Mouse (Mus musculus) MEL (cell line): ENCODE measurements around the gene Phgr1. TPM values are rescaled to one million over a fixed set of nuclear protein-coding genes. Genes with fewer than 3 reads are reported as not detected.

Experiments
- DNase-seq: peaks from one replicate; pipeline ENCODE4 v3.0.0; 2011; ENCODE audit warnings: low read depth, low spot score
- H3K27ac ChIP-seq: 2 replicates; pipeline ENCODE4 v1.5.1; 2012; ENCODE audit warnings: low read depth, mild to moderate bottlenecking, control low read depth, low read length, moderate library complexity; ENCODE audit not compliant: control insufficient read depth
- H3K27me3 ChIP-seq, 2 experiments: fragments of 150-350 bp in 1 of 2; sonication (generic) in 1 of 2; 2 replicates each; pipeline ENCODE4 v1.6.1; 2012; ENCODE audit warnings: low read length in 2 of 2, mild to moderate bottlenecking in 2 of 2, improper control_type of control experiment in 1 of 2, moderate library complexity in 1 of 2; ENCODE audit not compliant: insufficient read depth in 2 of 2, control insufficient read depth in 1 of 2
- H3K36me3 ChIP-seq, 2 experiments: 2 replicates each; pipeline ENCODE4 v1.6.1; 2012 to 2014; ENCODE audit warnings: low read length in 2 of 2, improper control_type of control experiment in 1 of 2, inconsistent platforms in 1 of 2, mild to moderate bottlenecking in 1 of 2; ENCODE audit not compliant: insufficient read depth in 2 of 2, control insufficient read depth in 1 of 2
- H3K4me1 ChIP-seq, 2 experiments: fragments of 150-350 bp in 1 of 2; sonication (generic) in 1 of 2; 2 replicates each; pipeline ENCODE4 v1.6.1; 2012; ENCODE audit warnings: low read length in 2 of 2, improper control_type of control experiment in 1 of 2, mild to moderate bottlenecking in 1 of 2; ENCODE audit not compliant: insufficient read depth in 2 of 2, control insufficient read depth in 1 of 2
- H3K4me3 ChIP-seq, 2 experiments: fragments of 150-350 bp in 1 of 2; sonication (generic) in 1 of 2; 2 replicates each; pipeline ENCODE4 v1.5.1; 2012; ENCODE audit warnings: low read depth in 2 of 2, low read length in 2 of 2, mild to moderate bottlenecking in 2 of 2, moderate library complexity in 2 of 2, control low read depth in 1 of 2, improper control_type of control experiment in 1 of 2; ENCODE audit not compliant: control insufficient read depth in 1 of 2, insufficient read depth in 1 of 2
- H3K79me2 ChIP-seq: 2 replicates; pipeline ENCODE4 v1.6.1; 2012; ENCODE audit warnings: mild to moderate bottlenecking, low read length, moderate library complexity; ENCODE audit not compliant: control insufficient read depth, poor library complexity, insufficient read depth
- H3K9ac ChIP-seq: 2 replicates; pipeline ENCODE4 v1.6.1; 2012; ENCODE audit warnings: low read depth, mild to moderate bottlenecking, control low read depth, low read length, moderate library complexity; ENCODE audit not compliant: control insufficient read depth, poor library complexity, severe bottlenecking
- H3K9me3 ChIP-seq: fragments of 150-350 bp; sonication (generic); replicated peaks from 2 replicates; pipeline ENCODE4 v1.6.1; 2012; ENCODE audit warnings: mild to moderate bottlenecking, low read length, improper control_type of control experiment, moderate library complexity; ENCODE audit not compliant: insufficient read depth
- BHLHE40 ChIP-seq: IDR thresholded peaks from 2 replicates; pipeline ENCODE4 v1.6.1; 2012; ENCODE audit warnings: low read depth, mild to moderate bottlenecking, inconsistent platforms, low read length, improper control_type of control experiment, borderline replicate concordance
- CHD2 ChIP-seq: IDR thresholded peaks from 2 replicates; pipeline ENCODE4 v1.6.1; 2011; ENCODE audit warnings: low read length, improper control_type of control experiment
- CTCF ChIP-seq, 3 experiments: IDR thresholded peaks in 2 of 3; conservative IDR thresholded peaks in 1 of 3; 2 replicates each; pipeline ENCODE4 v1.5.1; 2011 to 2012; ENCODE audit warnings: low read length in 3 of 3, low read depth in 2 of 3, mild to moderate bottlenecking in 2 of 3, improper control_type of control experiment in 1 of 3, inconsistent platforms in 1 of 3, mixed read lengths in 1 of 3, moderate library complexity in 1 of 3; ENCODE audit not compliant: control insufficient read depth in 1 of 3, insufficient read depth in 1 of 3, poor library complexity in 1 of 3, severe bottlenecking in 1 of 3
- E2F4 ChIP-seq: IDR thresholded peaks from 2 replicates; pipeline ENCODE4 v1.6.1; 2011; ENCODE audit warnings: low read depth, low read length, improper control_type of control experiment, borderline replicate concordance
- KAT2A ChIP-seq: conservative IDR thresholded peaks from 2 replicates; pipeline ENCODE4 v1.6.1; 2012; ENCODE audit warnings: low read depth, low read length, improper control_type of control experiment, inconsistent platforms
- MAX ChIP-seq: IDR thresholded peaks from 2 replicates; pipeline ENCODE4 v1.6.1; 2011; ENCODE audit warnings: low read length, improper control_type of control experiment
- MAZ ChIP-seq: IDR thresholded peaks from 2 replicates; pipeline ENCODE4 v1.6.1; 2012; ENCODE audit warnings: low read depth, mild to moderate bottlenecking, inconsistent platforms, low read length, improper control_type of control experiment
- MEF2A ChIP-seq: IDR thresholded peaks from 2 replicates; pipeline ENCODE4 v1.6.1; 2014; ENCODE audit warnings: low read depth, mild to moderate bottlenecking, inconsistent platforms, low read length, improper control_type of control experiment; ENCODE audit not compliant: poor library complexity, insufficient replicate concordance, severe bottlenecking; ENCODE audit errors: extremely low read depth
- MXI1 ChIP-seq: IDR thresholded peaks from 2 replicates; pipeline ENCODE4 v1.6.1; 2011; ENCODE audit warnings: mild to moderate bottlenecking, low read depth, low read length, improper control_type of control experiment
- MYC ChIP-seq: IDR thresholded peaks from 2 replicates; pipeline ENCODE4 v1.6.1; 2011; ENCODE audit warnings: low read depth, mild to moderate bottlenecking, low read length, improper control_type of control experiment, moderate library complexity
- NRF1 ChIP-seq: IDR thresholded peaks from 2 replicates; pipeline ENCODE4 v1.6.1; 2014; ENCODE audit warnings: low read depth, mild to moderate bottlenecking, inconsistent platforms, low read length, improper control_type of control experiment, moderate library complexity; ENCODE audit not compliant: poor library complexity, insufficient read depth, severe bottlenecking
- POLR2A ChIP-seq, 2 experiments: IDR thresholded peaks; 2 replicates each; pipeline ENCODE4 v1.6.1; 2011 to 2012; ENCODE audit warnings: low read length in 2 of 2, mild to moderate bottlenecking in 2 of 2, control low read depth in 1 of 2, improper control_type of control experiment in 1 of 2, low read depth in 1 of 2, moderate library complexity in 1 of 2; ENCODE audit not compliant: control insufficient read depth in 1 of 2, insufficient read depth in 1 of 2, poor library complexity in 1 of 2
- RCOR1 ChIP-seq: IDR thresholded peaks from 2 replicates; pipeline ENCODE4 v1.6.1; 2012; ENCODE audit warnings: low read depth, mild to moderate bottlenecking, inconsistent platforms, low read length, improper control_type of control experiment
- SIN3A ChIP-seq: IDR thresholded peaks from 2 replicates; pipeline ENCODE4 v1.6.1; 2012; ENCODE audit warnings: low read length, improper control_type of control experiment, inconsistent platforms
- SMC3 ChIP-seq: IDR thresholded peaks from 2 replicates; pipeline ENCODE4 v1.6.1; 2011; ENCODE audit warnings: low read depth, low read length, improper control_type of control experiment
- TBP ChIP-seq: IDR thresholded peaks from 2 replicates; pipeline ENCODE4 v1.8.0; 2011; ENCODE audit warnings: low read depth, low read length, improper control_type of control experiment
- UBTF ChIP-seq: IDR thresholded peaks from 2 replicates; pipeline ENCODE4 v1.6.1; 2012; ENCODE audit warnings: low read depth, mild to moderate bottlenecking, inconsistent platforms, low read length, improper control_type of control experiment, moderate library complexity, borderline replicate concordance; ENCODE audit not compliant: insufficient read depth
- USF1 ChIP-seq: IDR thresholded peaks from 2 replicates; pipeline ENCODE4 v1.6.1; 2014; ENCODE audit warnings: low read depth, mild to moderate bottlenecking, inconsistent platforms, low read length, improper control_type of control experiment, moderate library complexity
- ZKSCAN1 ChIP-seq: IDR thresholded peaks from 2 replicates; pipeline ENCODE4 v1.6.1; 2012; ENCODE audit warnings: low read depth, mild to moderate bottlenecking, inconsistent platforms, low read length, improper control_type of control experiment, moderate library complexity
- ZNF384 ChIP-seq: IDR thresholded peaks from 2 replicates; pipeline ENCODE4 v1.6.1; 2012; ENCODE audit warnings: low read depth, mild to moderate bottlenecking, inconsistent platforms, low read length, improper control_type of control experiment
- polyA plus RNA-seq, 2 experiments: library from polyadenylated mRNA; stranded (reverse) in 1 of 2; unstranded in 1 of 2; fragments of >175 nt in 1 of 2; fragments of >200 nt in 1 of 2; gene quantifications; 2 replicates each; pipeline versions ENCODE4 v1.2.1 to v1.2.4; 2012; ENCODE audit warnings: low replicate concordance in 2 of 2, low read depth in 1 of 2; ENCODE audit not compliant: insufficient read length in 2 of 2, insufficient read depth in 1 of 2, missing spikeins in 1 of 2
- total RNA-seq: library from RNA; depleted of rRNA; stranded (reverse); fragments of 300-350 nt; gene quantifications from 2 replicates; pipeline ENCODE4 v1.2.3, GENCODE M21; 2012

Gene Phgr1
- total and polyA plus RNA-seq, 3 experiments, result not detected

DNA sequence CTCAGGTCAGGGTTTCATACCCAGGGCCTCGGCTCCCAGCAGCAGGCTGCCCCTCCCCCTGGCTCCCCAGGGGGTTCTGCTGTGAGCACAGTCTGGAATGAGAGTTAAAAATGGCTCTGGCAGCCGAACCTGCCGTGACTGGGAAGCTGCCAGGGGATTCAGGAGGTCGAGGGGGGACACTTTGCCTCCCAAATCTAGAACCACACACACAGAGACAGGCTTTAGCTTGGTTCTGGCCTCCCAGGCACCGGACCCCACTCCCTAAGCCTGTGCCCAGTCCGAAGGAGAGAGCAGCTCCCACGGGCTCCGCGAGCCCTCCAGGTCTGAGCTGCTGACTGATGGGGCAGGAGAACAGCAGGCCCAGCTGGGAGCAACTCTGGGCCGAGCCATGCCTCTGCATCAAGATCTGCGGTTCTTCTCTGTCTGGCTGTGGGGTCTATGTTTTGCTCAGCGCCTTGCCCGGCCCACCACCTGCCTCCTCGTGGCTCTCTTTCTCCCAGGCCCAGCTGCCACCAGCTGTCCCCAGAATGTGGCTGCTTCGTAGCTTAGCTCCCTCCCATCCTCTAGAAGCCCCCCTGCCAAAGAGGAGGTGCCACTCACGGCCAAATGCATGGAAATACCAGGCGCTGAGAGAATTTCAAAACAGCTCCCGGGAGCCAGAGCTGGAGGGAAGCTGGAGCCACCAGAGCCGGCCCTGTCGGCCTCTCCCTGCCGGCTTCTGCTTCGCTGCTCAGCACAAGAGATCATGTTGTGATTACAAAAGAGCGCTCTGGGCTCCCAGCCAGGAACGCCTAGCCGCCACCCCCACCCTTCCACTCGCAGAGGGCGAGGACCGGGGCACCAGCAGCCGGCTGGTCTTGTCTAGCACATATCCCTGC, 10.4 kb upstream of the Phgr1 start, which contains the start of gene Ccdc9b (continued):
- TF ChIP-seq RCOR1 (no peak), MXI1 (peak; percentile 84), USF1 (no peak), SMC3 (peak; percentile 32; the same call in 1 of the 2 replicates), ZKSCAN1 (no peak)

- Histone ChIP-seq H3K9ac (peak overlapping the region; percentile 39; the same call in 1 of the 2 replicates), H3K27me3 (no peaks in the 10 kb centered on the region), H3K79me2 (peaks cover 3% of the 10 kb centered on the region), H3K9me3 (no peaks in the 10 kb centered on the region), H3K27ac (peak overlapping the region; percentile 60), H3K4me3 (peak overlapping the region; percentile 38 to 90), H3K36me3 (peaks cover 0 to 8% of the 10 kb centered on the region in 2 experiments; a peak in 2 of 4 replicates), H3K4me1 (peaks cover 3 to 25% of the 10 kb centered on the region in 2 experiments; a peak in 3 of 4 replicates)
- DNase-seq, result no peak
- TF ChIP-seq POLR2A (IDR thresholded peaks at IDR 0.05; ENCODE audit: control insufficient read depth in 1 of 2, insufficient read depth in 1 of 2, low read depth in 1 of 2, low read length in 2 of 2, poor library complexity in 1 of 2) (peak; percentile 4 to 48; a peak in 2 of 4 replicates), BHLHE40 (no peak)
Measured at GRCm38 (mm10) chr2:118762784-118763148, 9.8 kb upstream of the Phgr1 start.

DNA sequence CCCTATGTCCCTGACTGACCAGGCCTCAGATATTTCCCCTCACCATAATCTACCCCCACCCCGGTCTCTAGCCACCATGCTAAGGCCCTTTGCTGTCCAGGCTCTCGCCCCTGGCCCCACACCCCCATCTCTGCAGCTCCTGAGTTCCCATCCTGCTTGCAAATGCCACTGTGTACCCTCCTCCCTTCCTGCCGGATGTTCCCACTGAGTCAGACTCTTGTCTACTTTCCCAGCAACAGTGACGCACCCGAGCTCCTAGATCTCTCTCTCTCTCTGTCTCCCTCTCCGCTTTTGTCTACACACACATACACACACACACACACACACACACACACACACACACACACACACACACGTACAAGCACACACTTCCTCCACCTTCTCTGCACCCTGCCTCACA, 9.1 kb upstream of the Phgr1 start:
- H3K9me3 ChIP-seq, result no peaks in the 10 kb centered on the region
- H3K4me3 ChIP-seq, result no peak overlapping the region
- H3K27me3 ChIP-seq, result no peaks in the 10 kb centered on the region
- no peak for TF ChIP-seq NRF1
- peaks cover 3% of the 10 kb centered on the region for H3K79me2 ChIP-seq
- peaks cover 3 to 25% of the 10 kb centered on the region in 2 experiments; a peak in 3 of 4 replicates for H3K4me1 ChIP-seq
- peaks cover 0 to 8% of the 10 kb centered on the region in 2 experiments; a peak in 2 of 4 replicates for H3K36me3 ChIP-seq
- H3K9ac ChIP-seq, result no peak overlapping the region
- DNase-seq, result peak; percentile 37
- H3K27ac ChIP-seq, result peak overlapping the region; percentile 37; the same call in 1 of the 2 replicates

GRCm38 (mm10) chr2:118764094-118764831, 8.3 kb upstream of the Phgr1 start:
- Histone ChIP-seq H3K36me3 (peaks cover 0 to 8% of the 10 kb centered on the region in 2 experiments; a peak in 2 of 4 replicates), H3K9ac (peak overlapping the region; percentile 4; the same call in 1 of the 2 replicates), H3K9me3 (no peaks in the 10 kb centered on the region), H3K4me3 (peak overlapping the region; percentile 29 to 41; a peak in 3 of 4 replicates), H3K27me3 (no peaks in the 10 kb centered on the region), H3K4me1 (peaks cover 3 to 25% of the 10 kb centered on the region in 2 experiments; a peak in 3 of 4 replicates), H3K27ac (no peak overlapping the region), H3K79me2 (peaks cover 3% of the 10 kb centered on the region)
- DNase-seq, result peak; percentile 67
- TF ChIP-seq SIN3A, result peak; percentile 66
- TF ChIP-seq CTCF (IDR thresholded peaks at IDR 0.05 in 2 of 3, conservative IDR thresholded peaks at IDR 0.05 in 1 of 3; ENCODE audit: control insufficient read depth in 1 of 3, insufficient read depth in 1 of 3, low read depth in 2 of 3, low read length in 3 of 3, poor library complexity in 1 of 3, severe bottlenecking in 1 of 3), result peak; percentile 52 to 72 (median 58)
- peak; percentile 32 for TF ChIP-seq CHD2
- TF ChIP-seq MYC, result 0 out of 2 replicates have a peak, but pooled peaks have one; percentile 38
- TF ChIP-seq MEF2A, result no peak
- TF ChIP-seq TBP, result 0 out of 2 replicates have a peak, but pooled peaks have one; percentile 23
- no peak for TF ChIP-seq UBTF
- no peak for TF ChIP-seq E2F4
- TF ChIP-seq MAZ, result peak; percentile 30; the same call in 1 of the 2 replicates
- no peak for TF ChIP-seq ZNF384
- 0 out of 2 replicates have a peak, but pooled peaks have one; percentile 21 for TF ChIP-seq BHLHE40
- TF ChIP-seq KAT2A, result no peak
- peak; percentile 70 for TF ChIP-seq MAX
